Mouse (Mus musculus): ENCODE measurements at regions not wholly inside any gene's neighbourhood (a gene's known extent, or its start where the extent isn't known, plus 50 kb on each side); places are given as distances from the start of the nearest gene placed in this dataset.
"Not testable (repeated sequence)": the region's sequence is repeated elsewhere in the genome, so short reads cannot be mapped to it uniquely, and the experiment has no call there.

GRCm38 (mm10) chr6:100425551-100425950 lies 138.3 kb upstream of the Rybp start:
- no peak for DNase-seq (ENCODE audit: low spot score)

- DNase-seq (ENCODE audit: low spot score) = peak; percentile 13
Observed at GRCm38 (mm10) chr6:100424788-100425403, 137.6 kb upstream of the Rybp start.

- DNase-seq (ENCODE audit: low spot score) = no peak
Observed at GRCm38 (mm10) chr6:100424181-100424580, 136.9 kb upstream of the Rybp start.

- no peak for DNase-seq (ENCODE audit: low spot score)
Observed at GRCm38 (mm10) chr6:100423636-100424035, 136.4 kb upstream of the Rybp start.

GRCm38 (mm10) chr6:100422603-100423002 lies 135.3 kb upstream of the Rybp start:
- DNase-seq (ENCODE audit: low spot score) = no peak

- DNase-seq (ENCODE audit: low spot score) = no peak
Observed at GRCm38 (mm10) chr6:100421706-100422578, 134.7 kb upstream of the Rybp start.

- DNase-seq (ENCODE audit: low spot score) = no peak
Observed at GRCm38 (mm10) chr6:100420602-100421001, 133.3 kb upstream of the Rybp start.

GRCm38 (mm10) chr6:100419782-100420540 lies 132.7 kb upstream of the Rybp start:
- DNase-seq (ENCODE audit: low spot score) = no peak

GRCm38 (mm10) chr6:100416046-100416445 lies 128.8 kb upstream of the Rybp start:
- DNase-seq (ENCODE audit: low spot score) = peak; percentile 9

GRCm38 (mm10) chr6:100415514-100415913 lies 128.2 kb upstream of the Rybp start:
- peak; percentile 6 for DNase-seq (ENCODE audit: low spot score)

GRCm38 (mm10) chr6:100414836-100415235 lies 127.6 kb upstream of the Rybp start:
- no peak for DNase-seq (ENCODE audit: low spot score)

- DNase-seq (ENCODE audit: low spot score) = no peak
Observed at GRCm38 (mm10) chr6:100412486-100412885, 125.2 kb upstream of the Rybp start.

GRCm38 (mm10) chr6:100411968-100412367 lies 124.7 kb upstream of the Rybp start:
- no peak for DNase-seq (ENCODE audit: low spot score)

- no peak for DNase-seq (ENCODE audit: low spot score)
Observed at GRCm38 (mm10) chr6:100410067-100410631, 122.9 kb upstream of the Rybp start.

- no peak for DNase-seq (ENCODE audit: low spot score)
Observed at GRCm38 (mm10) chr6:100408826-100409225, 121.5 kb upstream of the Rybp start.

- no peak for DNase-seq (ENCODE audit: low spot score)
Observed at GRCm38 (mm10) chr6:100406504-100406903, 119.2 kb upstream of the Rybp start.

GRCm38 (mm10) chr6:100404161-100404560 lies 116.9 kb upstream of the Rybp start:
- DNase-seq (ENCODE audit: low spot score) = no peak

GRCm38 (mm10) chr6:100402716-100403115 lies 115.4 kb upstream of the Rybp start:
- no peak for DNase-seq (ENCODE audit: low spot score)

GRCm38 (mm10) chr6:100401728-100402127 lies 114.4 kb upstream of the Rybp start:
- DNase-seq (ENCODE audit: low spot score) = no peak

- DNase-seq (ENCODE audit: low spot score) = not testable (repeated sequence)
Observed at GRCm38 (mm10) chr6:100399387-100399786, 112.1 kb upstream of the Rybp start.

- no peak for DNase-seq (ENCODE audit: low spot score)
Observed at GRCm38 (mm10) chr6:100396311-100397200, 109.3 kb upstream of the Rybp start.
